Mouse (Mus musculus): ENCODE results near the gene Hmga1. TPM values are rescaled to one million over a fixed set of nuclear protein-coding genes. Genes with fewer than 3 reads are reported as not detected.

Gene Hmga1
- polyA plus RNA-seq, 1 experiment from 2014 or later = 186 TPM

- peak overlapping the region; percentile 58 for H3K4me3 ChIP-seq (ENCODE audit: low read length)
- no peaks in the 10 kb centered on the region for H3K36me3 ChIP-seq (ENCODE audit: control insufficient read depth, insufficient read depth)
- H3K9me3 ChIP-seq (replicated peaks; ENCODE audit: control insufficient read depth, low read length) = no peaks in the 10 kb centered on the region
- peaks cover 83% of the 10 kb centered on the region for H3K27me3 ChIP-seq (ENCODE audit: control insufficient read depth, insufficient read depth, low read length)
- ATAC-seq (replicated peaks; ENCODE audit: extremely low read depth, insufficient read depth, low FRiP score) = no peak
- WGBS = 1% methylated on average over 64 of the region's 64 CpGs
- peak overlapping the region; percentile 98 for H3K4me2 ChIP-seq (ENCODE audit: low read depth, low read length)
- peak overlapping the region; percentile 54; the same call in 1 of the 2 replicates for H3K9ac ChIP-seq (ENCODE audit: low read length)
- H3K4me1 ChIP-seq (ENCODE audit: control insufficient read depth, insufficient read depth, low read length) = peaks cover 14% of the 10 kb centered on the region
- H3K27ac ChIP-seq (ENCODE audit: low read length) = no peak overlapping the region
Measured at GRCm38 (mm10) chr17:27511865-27512618, 44.3 kb upstream of the Hmga1 start.

GRCm38 (mm10) chr17:27512619-27513161, 43.6 kb upstream of the Hmga1 start:
- Histone ChIP-seq H3K4me3 (ENCODE audit: low read length) (peak overlapping the region; percentile 58), H3K4me2 (ENCODE audit: low read depth, low read length) (peak overlapping the region; percentile 98), H3K4me1 (ENCODE audit: control insufficient read depth, insufficient read depth, low read length) (peaks cover 14% of the 10 kb centered on the region), H3K27me3 (ENCODE audit: control insufficient read depth, insufficient read depth, low read length) (peaks cover 84% of the 10 kb centered on the region), H3K27ac (ENCODE audit: low read length) (no peak overlapping the region), H3K36me3 (ENCODE audit: control insufficient read depth, insufficient read depth) (no peaks in the 10 kb centered on the region), H3K9ac (ENCODE audit: low read length) (peak overlapping the region; percentile 54), H3K9me3 (replicated peaks; ENCODE audit: control insufficient read depth, low read length) (no peaks in the 10 kb centered on the region)
- WGBS = under 1% methylated on average over 56 of the region's 78 CpGs
- ATAC-seq (replicated peaks; ENCODE audit: extremely low read depth, insufficient read depth, low FRiP score) = no peak

- peak overlapping the region; percentile 98 for H3K4me2 ChIP-seq (ENCODE audit: low read depth, low read length)
- H3K27me3 ChIP-seq (ENCODE audit: control insufficient read depth, insufficient read depth, low read length) = peaks cover 88% of the 10 kb centered on the region
- H3K27ac ChIP-seq (ENCODE audit: low read length) = no peak overlapping the region
- ATAC-seq (replicated peaks; ENCODE audit: extremely low read depth, insufficient read depth, low FRiP score) = no peak
- H3K9ac ChIP-seq (ENCODE audit: low read length) = peak overlapping the region; percentile 54
- no peaks in the 10 kb centered on the region for H3K9me3 ChIP-seq (replicated peaks; ENCODE audit: control insufficient read depth, low read length)
- WGBS = 2% methylated on average over 60 of the region's 66 CpGs
- H3K4me3 ChIP-seq (ENCODE audit: low read length) = peak overlapping the region; percentile 58
- peaks cover 14% of the 10 kb centered on the region for H3K4me1 ChIP-seq (ENCODE audit: control insufficient read depth, insufficient read depth, low read length)
- H3K36me3 ChIP-seq (ENCODE audit: control insufficient read depth, insufficient read depth) = no peaks in the 10 kb centered on the region
Measured at GRCm38 (mm10) chr17:27513279-27513915, 42.9 kb upstream of the Hmga1 start.

DNA sequence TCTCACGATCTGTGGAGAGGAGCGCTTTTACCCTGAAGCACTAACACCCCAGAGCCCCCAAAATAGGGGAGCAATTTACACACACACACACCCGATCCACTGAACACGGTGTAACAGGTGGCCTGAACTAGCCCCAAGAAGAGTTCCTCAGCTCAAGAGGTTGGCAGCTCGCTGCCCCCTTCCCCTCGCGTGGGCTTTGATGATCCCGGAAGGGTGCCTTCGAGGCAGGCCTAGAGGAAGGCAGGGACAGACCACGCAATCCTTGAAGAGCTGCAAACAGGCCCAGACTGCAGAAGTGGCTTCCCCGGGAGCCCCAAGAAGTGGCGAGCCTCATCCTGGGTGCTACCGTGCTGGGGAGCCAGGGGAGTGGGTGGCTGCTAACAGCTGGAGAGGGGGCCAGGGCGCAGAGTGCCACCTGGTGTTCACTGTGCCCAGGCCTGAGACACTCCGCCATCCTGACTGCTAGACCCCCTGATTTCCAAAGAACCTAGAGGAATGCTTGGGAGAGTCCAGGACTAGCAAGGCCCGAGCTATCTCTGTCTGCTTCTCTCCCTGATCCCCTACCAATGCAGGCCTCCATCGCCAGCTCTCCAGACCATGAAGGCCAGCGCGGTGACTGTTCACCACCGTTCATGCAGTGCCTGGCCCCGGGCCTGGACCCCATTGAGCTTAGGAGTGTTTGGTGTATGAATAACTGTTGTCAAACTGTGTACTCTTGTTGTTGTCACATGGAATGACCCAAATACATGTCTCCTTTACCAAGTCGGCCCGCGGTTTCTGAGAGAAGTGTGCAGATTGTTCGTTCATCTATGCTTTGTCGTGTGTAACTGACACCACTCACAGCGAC, 42.2 kb upstream of the Hmga1 start:
- no peak overlapping the region for H3K27ac ChIP-seq (ENCODE audit: low read length)
- peaks cover 14% of the 10 kb centered on the region for H3K4me1 ChIP-seq (ENCODE audit: control insufficient read depth, insufficient read depth, low read length)
- H3K36me3 ChIP-seq (ENCODE audit: control insufficient read depth, insufficient read depth) = no peaks in the 10 kb centered on the region
- H3K4me2 ChIP-seq (ENCODE audit: low read depth, low read length) = peak overlapping the region; percentile 98; the same call in 1 of the 2 replicates
- no peak for ATAC-seq (replicated peaks; ENCODE audit: extremely low read depth, insufficient read depth, low FRiP score)
- H3K4me3 ChIP-seq (ENCODE audit: low read length) = peak overlapping the region; percentile 58
- WGBS = 32% methylated on average over 27 of the region's 27 CpGs
- H3K9ac ChIP-seq (ENCODE audit: low read length) = no peak overlapping the region
- no peaks in the 10 kb centered on the region for H3K9me3 ChIP-seq (replicated peaks; ENCODE audit: control insufficient read depth, low read length)
- H3K27me3 ChIP-seq (ENCODE audit: control insufficient read depth, insufficient read depth, low read length) = peaks cover 92% of the 10 kb centered on the region

DNA sequence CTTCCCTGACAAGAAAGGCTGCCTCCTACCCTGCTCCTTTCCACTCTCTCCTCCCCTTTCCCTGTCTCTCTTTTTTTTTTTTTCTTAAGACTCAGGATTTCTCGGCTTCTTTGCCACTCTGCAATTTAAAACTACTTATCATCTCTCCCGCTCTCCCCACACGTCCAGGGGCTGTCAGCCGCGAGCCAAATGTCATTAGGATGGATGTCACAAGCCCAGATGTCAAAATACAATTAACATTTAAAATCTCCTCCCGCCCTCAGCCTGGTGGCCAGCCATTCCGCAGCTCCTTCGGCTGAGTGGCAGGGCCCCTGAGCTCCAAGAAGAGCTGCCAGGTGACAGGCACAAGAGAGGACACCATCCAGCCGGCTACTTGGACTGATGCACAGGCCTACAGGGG, 38.0 kb upstream of the Hmga1 start:
- H3K36me3 ChIP-seq (ENCODE audit: control insufficient read depth, insufficient read depth) = no peaks in the 10 kb centered on the region
- H3K4me1 ChIP-seq (ENCODE audit: control insufficient read depth, insufficient read depth, low read length) = peaks cover 7% of the 10 kb centered on the region
- no peak for ATAC-seq (replicated peaks; ENCODE audit: extremely low read depth, insufficient read depth, low FRiP score)
- WGBS = 30% methylated on average over 9 of the region's 9 CpGs
- H3K27me3 ChIP-seq (ENCODE audit: control insufficient read depth, insufficient read depth, low read length) = peaks cover 84% of the 10 kb centered on the region
- H3K4me2 ChIP-seq (ENCODE audit: low read depth, low read length) = no peak overlapping the region
- no peak overlapping the region for H3K4me3 ChIP-seq (ENCODE audit: low read length)
- no peak overlapping the region for H3K27ac ChIP-seq (ENCODE audit: low read length)
- H3K9me3 ChIP-seq (replicated peaks; ENCODE audit: control insufficient read depth, low read length) = no peaks in the 10 kb centered on the region
- H3K9ac ChIP-seq (ENCODE audit: low read length) = no peak overlapping the region

DNA sequence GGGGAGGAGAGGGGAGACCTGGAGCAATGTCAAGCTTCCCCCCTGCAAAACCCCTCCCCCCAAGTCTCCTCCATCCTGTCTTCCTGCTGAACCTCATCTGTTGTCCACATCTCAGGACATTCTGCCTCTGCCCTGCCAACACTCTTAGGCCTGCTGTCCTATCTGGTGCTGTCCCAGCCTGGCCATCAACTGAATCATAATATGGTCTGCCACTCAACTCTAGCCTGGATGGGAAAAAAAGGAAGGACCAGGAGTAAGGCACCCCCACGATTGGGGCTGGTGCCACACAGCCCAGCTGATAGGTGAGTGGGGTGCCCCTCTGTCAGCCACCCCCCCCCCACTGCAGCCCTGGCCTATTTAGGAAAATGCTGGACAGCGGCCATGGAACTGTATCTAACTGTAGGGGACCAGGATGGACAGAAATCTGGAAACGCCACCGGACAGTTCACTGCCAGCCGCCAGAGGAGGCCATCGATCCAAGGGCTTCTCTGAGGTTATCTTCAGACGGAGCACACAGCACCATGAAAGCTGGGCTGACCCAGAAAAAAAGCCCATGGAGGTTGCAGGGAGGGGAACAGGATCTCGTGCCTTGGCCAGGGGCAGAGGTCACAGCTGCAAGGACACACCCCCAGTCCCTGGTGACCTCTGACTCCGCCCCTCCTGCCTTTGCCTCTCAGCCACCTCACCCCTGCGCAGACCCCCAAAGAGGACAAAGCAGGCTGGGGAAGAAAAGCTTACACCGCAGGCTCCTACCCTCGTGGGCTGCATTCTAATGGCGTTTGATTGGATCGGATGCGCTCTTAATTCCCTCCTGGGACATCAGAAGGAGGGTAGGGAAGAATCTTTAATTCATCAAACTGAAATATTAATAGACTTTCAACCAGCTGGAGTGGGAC, 37.3 kb upstream of the Hmga1 start:
- H3K9me3 ChIP-seq (replicated peaks; ENCODE audit: control insufficient read depth, low read length) = no peaks in the 10 kb centered on the region
- peaks cover 78% of the 10 kb centered on the region for H3K27me3 ChIP-seq (ENCODE audit: control insufficient read depth, insufficient read depth, low read length)
- ATAC-seq (replicated peaks; ENCODE audit: extremely low read depth, insufficient read depth, low FRiP score) = no peak
- H3K4me3 ChIP-seq (ENCODE audit: low read length) = no peak overlapping the region
- H3K9ac ChIP-seq (ENCODE audit: low read length) = no peak overlapping the region
- no peaks in the 10 kb centered on the region for H3K36me3 ChIP-seq (ENCODE audit: control insufficient read depth, insufficient read depth)
- H3K4me1 ChIP-seq (ENCODE audit: control insufficient read depth, insufficient read depth, low read length) = peaks cover under 1% of the 10 kb centered on the region; the same call in 1 of the 2 replicates
- no peak overlapping the region for H3K4me2 ChIP-seq (ENCODE audit: low read depth, low read length)
- WGBS = 46% methylated on average over 15 of the region's 15 CpGs
- H3K27ac ChIP-seq (ENCODE audit: low read length) = no peak overlapping the region

DNA sequence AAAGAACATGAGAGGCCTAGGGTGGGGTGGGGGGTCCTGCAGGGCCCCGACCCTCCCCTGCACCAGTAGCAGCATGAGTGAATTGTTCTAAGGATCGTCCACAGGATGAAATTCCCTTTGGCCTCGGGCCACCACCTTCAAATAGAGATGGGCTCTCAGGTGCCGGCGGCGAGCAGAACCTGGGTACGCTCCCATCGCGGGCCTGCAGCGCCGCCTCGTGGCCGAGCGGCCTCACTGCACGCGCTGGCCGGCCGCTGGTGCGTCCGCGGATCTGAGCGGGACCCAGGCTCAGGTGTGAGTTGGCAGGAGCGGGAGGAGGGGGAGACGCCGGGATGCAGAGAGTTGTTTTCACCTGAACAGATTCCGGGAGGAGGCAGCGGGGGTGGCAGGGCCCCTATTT, 35.7 kb upstream of the Hmga1 start:
- no peak overlapping the region for H3K4me2 ChIP-seq (ENCODE audit: low read depth, low read length)
- no peaks in the 10 kb centered on the region; the same call in 1 of the 2 replicates for H3K9me3 ChIP-seq (replicated peaks; ENCODE audit: control insufficient read depth, low read length)
- no peaks in the 10 kb centered on the region for H3K4me1 ChIP-seq (ENCODE audit: control insufficient read depth, insufficient read depth, low read length)

GRCm38 (mm10) chr17:27521303-27521702, 35.0 kb upstream of the Hmga1 start, which contains the start of gene Grm4:
TSS of gene Grm4 (minus strand) at chr17:27521403.
- Histone ChIP-seq H3K36me3 (ENCODE audit: control insufficient read depth, insufficient read depth) (no peaks in the 10 kb centered on the region), H3K4me1 (ENCODE audit: control insufficient read depth, insufficient read depth, low read length) (no peaks in the 10 kb centered on the region), H3K27ac (ENCODE audit: low read length) (no peak within 1 kb of the TSS), H3K9ac (ENCODE audit: low read length) (no peak within 1 kb of the TSS), H3K9me3 (replicated peaks; ENCODE audit: control insufficient read depth, low read length) (no peaks in the 10 kb centered on the region; the same call in 1 of the 2 replicates), H3K4me3 (ENCODE audit: low read length) (no peak within 1 kb of the TSS), H3K27me3 (ENCODE audit: control insufficient read depth, insufficient read depth, low read length) (peaks cover 55% of the 10 kb centered on the region), H3K4me2 (ENCODE audit: low read depth, low read length) (no peak within 1 kb of the TSS)
- no peak for ATAC-seq (replicated peaks; ENCODE audit: extremely low read depth, insufficient read depth, low FRiP score)
- 72% methylated on average over 5 of the region's 5 CpGs for WGBS

More for the DNA sequence above, 35.7 kb upstream of the Hmga1 start:
- H3K9ac ChIP-seq (ENCODE audit: low read length) = no peak overlapping the region
- WGBS = under 1% methylated on average over 27 of the region's 27 CpGs
- ATAC-seq (replicated peaks; ENCODE audit: extremely low read depth, insufficient read depth, low FRiP score) = no peak
- H3K36me3 ChIP-seq (ENCODE audit: control insufficient read depth, insufficient read depth) = no peaks in the 10 kb centered on the region
- no peak overlapping the region for H3K27ac ChIP-seq (ENCODE audit: low read length)
- H3K4me3 ChIP-seq (ENCODE audit: low read length) = no peak overlapping the region
- H3K27me3 ChIP-seq (ENCODE audit: control insufficient read depth, insufficient read depth, low read length) = peaks cover 62% of the 10 kb centered on the region

All from heart, embryonic 16.5 days (tissue).